Mouse (Mus musculus): ENCODE measurements at regions not wholly inside any gene's neighbourhood (a gene's known extent, or its start where the extent isn't known, plus 50 kb on each side); places are given as distances from the start of the nearest gene placed in this dataset.
A peak's percentile ranks its signal among the peaks of the same experiment; 100 is the strongest.

GRCm38 (mm10) chr3:104712711-104713110 is 68.1 kb upstream of the Ppm1j start:
- no peak for ATAC-seq (ENCODE audit: low FRiP score)
- Histone ChIP-seq H3K27me3 (ENCODE audit: control insufficient read depth, insufficient read depth, low read length) (no peaks in the 10 kb centered on the region), H3K4me1 (replicated peaks; ENCODE audit: control insufficient read depth, insufficient read depth, low read length) (no peaks in the 10 kb centered on the region), H3K36me3 (replicated peaks; ENCODE audit: control insufficient read depth, insufficient read depth) (no peaks in the 10 kb centered on the region), H3K4me2 (replicated peaks) (no peak overlapping the region), H3K4me3 (replicated peaks; ENCODE audit: low read length) (no peak overlapping the region), H3K27ac (no peak overlapping the region), H3K9ac (no peak overlapping the region), H3K9me3 (ENCODE audit: control insufficient read depth, low read length) (no peaks in the 10 kb centered on the region)
- no peak for DNase-seq (ENCODE audit: low spot score)
- WGBS: 82% methylated on average over 3 of the region's 3 CpGs

GRCm38 (mm10) chr3:104713836-104714631 is 66.8 kb upstream of the Ppm1j start:
- H3K27ac ChIP-seq: no peak overlapping the region
- 24% methylated on average over 8 of the region's 8 CpGs for WGBS
- peak; percentile 85 for DNase-seq (ENCODE audit: low spot score)
- H3K36me3 ChIP-seq (replicated peaks; ENCODE audit: control insufficient read depth, insufficient read depth): no peaks in the 10 kb centered on the region
- H3K9me3 ChIP-seq (ENCODE audit: control insufficient read depth, low read length): no peaks in the 10 kb centered on the region
- H3K9ac ChIP-seq: no peak overlapping the region
- H3K4me2 ChIP-seq (replicated peaks): peak overlapping the region; percentile 35
- H3K27me3 ChIP-seq (ENCODE audit: control insufficient read depth, insufficient read depth, low read length): no peaks in the 10 kb centered on the region
- ATAC-seq (ENCODE audit: low FRiP score): peak; percentile 83; the same call in 1 of the 2 replicates
- H3K4me3 ChIP-seq (replicated peaks; ENCODE audit: low read length): no peak overlapping the region; the same call in 1 of the 2 replicates
- H3K4me1 ChIP-seq (replicated peaks; ENCODE audit: control insufficient read depth, insufficient read depth, low read length): no peaks in the 10 kb centered on the region

GRCm38 (mm10) chr3:104714679-104715326 is 66.1 kb upstream of the Ppm1j start:
- Histone ChIP-seq H3K9me3 (ENCODE audit: control insufficient read depth, low read length) (no peaks in the 10 kb centered on the region), H3K9ac (no peak overlapping the region), H3K27me3 (ENCODE audit: control insufficient read depth, insufficient read depth, low read length) (no peaks in the 10 kb centered on the region), H3K4me2 (replicated peaks) (peak overlapping the region; percentile 35), H3K4me3 (replicated peaks; ENCODE audit: low read length) (no peak overlapping the region; the same call in 1 of the 2 replicates), H3K4me1 (replicated peaks; ENCODE audit: control insufficient read depth, insufficient read depth, low read length) (no peaks in the 10 kb centered on the region), H3K36me3 (replicated peaks; ENCODE audit: control insufficient read depth, insufficient read depth) (no peaks in the 10 kb centered on the region), H3K27ac (no peak overlapping the region)
- peak; percentile 53 for DNase-seq (ENCODE audit: low spot score)
- WGBS: 56% methylated on average over 11 of the region's 11 CpGs
- ATAC-seq (ENCODE audit: low FRiP score): peak; percentile 43; the same call in 1 of the 2 replicates
